Comparison of ENCODE assay signal across 23 mouse cellular contexts in the genomic region with DNA sequence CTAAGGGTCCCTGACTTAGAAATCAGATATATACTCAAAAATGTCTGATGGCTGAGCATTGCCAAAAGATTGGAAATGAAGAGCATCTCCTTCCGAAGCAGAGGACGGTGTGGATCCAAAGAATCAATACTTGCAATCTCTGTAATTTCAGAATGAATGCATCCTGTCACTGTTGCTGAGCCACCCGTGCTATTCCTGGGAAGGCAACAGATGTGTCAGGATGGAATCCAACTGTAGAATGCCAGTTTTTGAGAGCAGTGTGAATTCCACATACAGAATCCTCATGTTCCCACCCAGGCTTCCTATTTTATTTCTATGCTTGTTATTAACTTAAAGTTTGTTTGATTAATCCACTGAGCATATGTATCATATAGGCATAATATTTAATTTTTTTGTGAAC.
A peak's percentile ranks its signal among the peaks of the same experiment; 100 is the strongest.
DNase-seq lines count a peak whose midpoint lies in the region; ATAC-seq and TF ChIP-seq lines count a peak whose summit lies in the region.
"Had no signal": no experiment of that assay in that cellular context is flagged by ENCODE, and none has a peak within 500 bp of the region (broad histone marks: within the 10 kb centered on the region; RNA-seq: fewer than 3 reads in every experiment).

No protein-coding gene starts in this region.

- H3K4me2 ChIP-seq in forebrain, postnatal 0 days (ENCODE audit: low read depth): no peak overlapping the region
- no peak overlapping the region for H3K4me2 ChIP-seq in forebrain, embryonic 12.5 days
- H3K4me2 ChIP-seq: embryonic facial prominence, embryonic 15.5 days; hindbrain, embryonic 13.5 days; liver, embryonic 12.5 days; lung, embryonic 14.5 days; midbrain, embryonic 12.5 days; neural tube, embryonic 13.5 days had no signal

- H3K4me1 ChIP-seq in forebrain, postnatal 0 days (ENCODE audit: insufficient read depth): no peaks in the 10 kb centered on the region
- H3K4me1 ChIP-seq in forebrain, embryonic 12.5 days: no peaks in the 10 kb centered on the region
- no peaks in the 10 kb centered on the region for H3K4me1 ChIP-seq in hindbrain, embryonic 10.5 days (replicated peaks)
- H3K4me1 ChIP-seq: embryonic facial prominence, embryonic 15.5 days; hindbrain, embryonic 13.5 days; liver, embryonic 12.5 days; midbrain, embryonic 12.5 days; neural tube, embryonic 13.5 days had no signal

- no peaks in the 10 kb centered on the region for H3K9me3 ChIP-seq in forebrain, postnatal 0 days (ENCODE audit: low read length)
- no peaks in the 10 kb centered on the region for H3K9me3 ChIP-seq in forebrain, embryonic 12.5 days
- H3K9me3 ChIP-seq in hindbrain, embryonic 10.5 days: no peaks in the 10 kb centered on the region
- H3K9me3 ChIP-seq: embryonic facial prominence, embryonic 15.5 days; hindbrain, embryonic 13.5 days; liver, embryonic 12.5 days; midbrain, embryonic 12.5 days; neural tube, embryonic 13.5 days had no signal

- ATAC-seq in forebrain, postnatal 0 days: no peak
- ATAC-seq in forebrain, embryonic 12.5 days (ENCODE audit: low FRiP score): no peak
- no peak for ATAC-seq in erythroblast, adult 5-6 weeks (replicated peaks; ENCODE audit: low FRiP score, poor library complexity, severe bottlenecking)
- ATAC-seq: intestine, embryonic 16.5 days; liver, embryonic 12.5 days had no signal

- no peaks in the 10 kb centered on the region for H3K36me3 ChIP-seq in forebrain, postnatal 0 days (ENCODE audit: insufficient read depth)
- no peaks in the 10 kb centered on the region for H3K36me3 ChIP-seq in forebrain, embryonic 12.5 days (replicated peaks)
- H3K36me3 ChIP-seq in hindbrain, embryonic 10.5 days: no peaks in the 10 kb centered on the region
- H3K36me3 ChIP-seq: embryonic facial prominence, embryonic 15.5 days; hindbrain, embryonic 13.5 days; liver, embryonic 12.5 days; midbrain, embryonic 12.5 days; neural tube, embryonic 13.5 days had no signal

- no peaks in the 10 kb centered on the region for H3K27me3 ChIP-seq in forebrain, postnatal 0 days (ENCODE audit: insufficient read depth, low read length)
- H3K27me3 ChIP-seq in forebrain, embryonic 12.5 days: no peaks in the 10 kb centered on the region
- no peaks in the 10 kb centered on the region for H3K27me3 ChIP-seq in hindbrain, embryonic 10.5 days (ENCODE audit: insufficient read depth, poor library complexity, severe bottlenecking)
- H3K27me3 ChIP-seq: CH12.LX; embryonic facial prominence, embryonic 15.5 days; hindbrain, embryonic 13.5 days; liver, embryonic 12.5 days; midbrain, embryonic 12.5 days; neural tube, embryonic 13.5 days had no signal

- DNase-seq in forebrain, postnatal 0 days: peak; percentile 52
- peak; percentile 15 to 69 for DNase-seq in frontal cortex, postnatal 36 days (ENCODE audit: low spot score in 2 of 2)
- peak; percentile 8 to 28 for DNase-seq in layer of hippocampus, postnatal 36 days
- DNase-seq in right cerebral cortex, postnatal 25 days: peak; percentile 13
- DNase-seq in adipocyte (ENCODE audit: low spot score): no peak
- DNase-seq in hindbrain, embryonic 10.5 days (ENCODE audit: low spot score): no peak
- DNase-seq: adrenal gland, adult 8-10 months; cerebellum, adult 9-10 months; gastrocnemius, postnatal 10 days; heart, adult 2 months; lung, embryonic 14.5 days; thymus, adult 18-20 months had no signal

- no peak overlapping the region for H3K9ac ChIP-seq in forebrain, postnatal 0 days
- H3K9ac ChIP-seq in forebrain, embryonic 12.5 days: no peak overlapping the region
- H3K9ac ChIP-seq: embryonic facial prominence, embryonic 15.5 days; hindbrain, embryonic 13.5 days; liver, embryonic 12.5 days; lung, embryonic 14.5 days; midbrain, embryonic 12.5 days; neural tube, embryonic 13.5 days had no signal

- 69% methylated on average over 3 of the region's 3 CpGs for WGBS in forebrain, postnatal 0 days
- 92% methylated on average over 3 of the region's 3 CpGs for WGBS in forebrain, embryonic 12.5 days
- WGBS in hindbrain, embryonic 10.5 days: 83% methylated on average over 3 of the region's 3 CpGs

- no peak overlapping the region for H3K27ac ChIP-seq in forebrain, postnatal 0 days (ENCODE audit: low read depth, low read length)
- no peak overlapping the region for H3K27ac ChIP-seq in forebrain, embryonic 12.5 days
- H3K27ac ChIP-seq in hindbrain, embryonic 10.5 days: no peak overlapping the region
- H3K27ac ChIP-seq: embryonic facial prominence, embryonic 15.5 days; heart, adult 2 months; hindbrain, embryonic 13.5 days; kidney, postnatal 0 days; liver, embryonic 12.5 days; macrophage; midbrain, embryonic 12.5 days; neural tube, embryonic 13.5 days had no signal

- no peak for TF ChIP-seq CTCF in forebrain, postnatal 0 days (IDR thresholded peaks at IDR 0.05; ENCODE audit: low read depth)

- no peak overlapping the region for H3K4me3 ChIP-seq in forebrain, postnatal 0 days (ENCODE audit: low read depth, low read length)
- H3K4me3 ChIP-seq in forebrain, embryonic 12.5 days (replicated peaks): no peak overlapping the region
- no peak overlapping the region for H3K4me3 ChIP-seq in hindbrain, embryonic 10.5 days
- H3K4me3 ChIP-seq: embryonic facial prominence, embryonic 15.5 days; heart, adult 2 months; hindbrain, embryonic 13.5 days; liver, embryonic 12.5 days; midbrain, embryonic 12.5 days; neural tube, embryonic 13.5 days had no signal

Comparison
In these comparisons a context has a peak if more than half of its experiments do, and no peak if none do; other contexts are left out.
1. DNase-seq: peak in forebrain, postnatal 0 days (single experiment), frontal cortex, postnatal 36 days (2 of 2), layer of hippocampus, postnatal 36 days (2 of 2) and right cerebral cortex, postnatal 25 days (single experiment); none in adipocyte (single experiment) and hindbrain, embryonic 10.5 days (single experiment).